Mouse (Mus musculus) lung, postnatal 25 days (tissue): ENCODE data around the gene AC109138.7.

Experiments used
- DNase-seq: peaks from one replicate; pipeline ENCODE4 v3.0.0; 2022; ENCODE audit warnings: low spot score

Gene AC109138.7

DNA sequence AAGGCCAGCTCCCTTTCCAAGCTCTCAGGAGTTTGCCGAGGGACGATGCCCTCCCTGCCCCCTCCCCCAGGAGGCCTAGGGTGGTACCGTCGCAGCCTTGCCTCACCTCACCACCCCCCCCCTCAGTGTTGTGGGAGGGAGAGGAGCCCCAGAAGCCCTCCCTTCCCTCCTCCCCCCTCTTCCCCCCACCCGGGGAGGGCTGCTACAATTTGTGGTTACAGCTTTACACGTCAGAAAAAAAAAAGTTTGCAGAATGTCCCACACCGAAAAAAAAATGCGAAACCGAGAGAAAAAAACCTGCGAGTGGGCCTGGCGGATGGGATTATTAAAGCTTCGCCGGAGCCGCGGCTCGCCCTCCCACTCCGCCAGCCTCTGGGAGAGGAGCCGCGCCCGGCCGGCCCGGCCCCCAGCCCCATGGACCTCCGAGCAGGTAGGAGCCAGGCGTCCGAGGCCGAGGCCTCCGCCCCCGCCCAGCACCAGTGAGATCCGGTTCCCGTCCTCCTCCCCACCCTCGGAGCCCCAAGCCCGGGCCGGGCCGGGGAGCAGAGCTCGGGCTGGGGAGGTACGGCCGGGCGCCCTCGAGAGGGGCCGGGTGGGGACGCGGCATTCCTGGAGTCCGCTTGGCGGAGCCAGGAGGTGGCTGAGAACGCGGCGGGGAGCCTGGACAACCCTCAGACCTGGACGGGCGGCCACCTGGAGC is at the start of gene AC109138.7, which contains the start of gene Clcf1:
Gene AC109138.7, plus strand, starts transcription at position 287 of the 700 bp plus-strand sequence.
Gene Clcf1, plus strand, starts transcription at position 168 of the 700 bp plus-strand sequence.
- DNase-seq, result peak; percentile 68

DNA sequence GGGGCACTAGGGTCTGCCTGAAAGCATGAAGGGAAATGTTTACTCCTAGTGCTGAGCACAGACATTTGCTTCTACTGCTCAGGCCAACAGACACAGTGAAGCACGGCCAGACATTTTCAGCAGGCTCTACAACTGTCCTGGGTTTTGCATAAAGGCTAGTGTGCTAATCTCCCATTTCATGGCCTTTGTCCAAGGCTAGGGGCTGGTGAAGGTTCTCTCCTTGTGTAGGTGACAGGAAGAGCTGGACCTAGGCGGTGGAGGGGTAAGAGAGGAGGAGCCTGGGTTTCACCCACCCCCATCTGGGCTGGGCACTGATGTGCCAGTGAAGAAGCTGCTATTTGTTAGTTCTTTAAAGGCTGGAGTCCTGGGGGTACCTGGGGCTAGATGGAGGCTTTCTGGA is 49.4 kb upstream of the AC109138.7 start:
- DNase-seq, result no peak

DNA sequence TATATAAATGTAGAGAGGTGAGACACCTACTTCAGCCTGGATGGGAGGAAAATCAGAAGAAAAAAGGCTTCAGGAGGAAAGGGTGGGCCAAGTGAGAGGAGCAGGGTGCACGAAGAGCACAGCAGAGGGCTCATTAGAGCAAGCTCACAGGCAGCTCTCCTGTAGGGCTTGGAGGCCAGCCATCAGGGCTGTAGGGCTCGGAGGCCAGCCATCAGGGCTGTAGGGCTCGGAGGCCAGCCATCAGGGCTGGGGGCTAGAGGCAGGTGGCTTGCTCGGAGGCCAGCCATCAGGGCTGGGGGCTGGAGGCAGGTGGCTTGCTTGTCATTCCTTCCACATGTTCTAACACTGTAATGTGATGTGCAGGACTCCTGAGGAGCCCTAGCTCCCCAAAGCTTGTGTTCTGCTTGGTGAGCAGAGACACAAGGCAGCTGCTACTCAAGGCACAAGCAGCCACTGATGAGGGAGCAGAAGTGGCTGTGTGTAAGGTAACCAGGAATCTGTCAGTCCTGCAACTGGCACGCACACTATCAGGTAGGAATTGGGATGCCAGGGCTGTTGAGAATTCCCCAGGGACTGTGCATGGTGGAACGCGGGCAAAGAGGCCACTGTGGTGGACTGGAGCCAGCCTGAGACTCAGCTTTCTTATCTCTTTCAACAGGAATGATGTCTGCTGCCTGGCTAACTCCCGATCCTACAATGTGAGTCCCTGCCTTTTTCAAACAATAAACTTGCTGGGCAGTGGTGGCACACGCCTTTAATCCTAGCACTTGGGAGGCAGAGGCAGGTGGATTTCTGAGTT is 47.3 kb upstream of the AC109138.7 start:
- no peak for DNase-seq

DNA sequence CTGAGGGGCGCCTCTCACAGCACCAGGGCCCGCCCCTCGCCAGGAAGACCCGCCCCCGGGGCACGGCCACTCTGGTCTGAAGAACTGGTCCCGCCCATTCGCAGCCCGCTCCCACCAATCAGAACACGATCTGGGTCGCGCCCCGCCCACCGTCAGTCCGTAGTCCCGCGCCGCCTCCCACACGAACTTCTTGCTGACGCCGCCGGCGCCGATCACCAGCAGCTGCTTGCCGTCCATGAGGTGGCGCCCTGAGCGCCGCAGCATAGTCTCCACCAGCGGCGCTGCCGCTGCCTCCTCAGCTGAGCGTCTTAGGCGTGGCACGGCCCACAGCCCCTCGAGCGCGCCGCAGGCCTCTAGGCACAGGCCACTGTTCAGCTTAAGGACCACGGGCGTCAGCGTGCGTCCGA is 44.8 kb upstream of the AC109138.7 start:
- DNase-seq, result peak; percentile 99

DNA sequence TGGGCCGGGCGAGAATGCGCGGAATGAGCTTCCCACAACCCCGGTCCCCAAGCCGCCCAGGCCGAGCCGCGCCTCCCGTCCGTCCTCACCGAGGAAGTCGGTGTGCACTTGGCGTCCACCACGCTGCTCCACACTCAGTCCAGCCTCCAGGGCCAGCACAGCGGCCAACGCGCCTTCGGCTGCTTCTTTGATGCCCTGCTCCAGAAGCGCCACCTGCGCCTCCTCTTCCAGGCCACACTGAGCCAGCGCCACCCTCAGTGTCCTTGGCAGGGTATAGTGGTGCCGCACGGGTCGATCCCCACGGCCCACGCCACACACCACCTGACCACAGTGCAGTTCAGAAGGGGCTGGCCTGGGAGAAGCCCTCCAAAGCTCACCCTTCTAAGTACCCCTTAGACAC is 44.3 kb upstream of the AC109138.7 start:
- no peak for DNase-seq

DNA sequence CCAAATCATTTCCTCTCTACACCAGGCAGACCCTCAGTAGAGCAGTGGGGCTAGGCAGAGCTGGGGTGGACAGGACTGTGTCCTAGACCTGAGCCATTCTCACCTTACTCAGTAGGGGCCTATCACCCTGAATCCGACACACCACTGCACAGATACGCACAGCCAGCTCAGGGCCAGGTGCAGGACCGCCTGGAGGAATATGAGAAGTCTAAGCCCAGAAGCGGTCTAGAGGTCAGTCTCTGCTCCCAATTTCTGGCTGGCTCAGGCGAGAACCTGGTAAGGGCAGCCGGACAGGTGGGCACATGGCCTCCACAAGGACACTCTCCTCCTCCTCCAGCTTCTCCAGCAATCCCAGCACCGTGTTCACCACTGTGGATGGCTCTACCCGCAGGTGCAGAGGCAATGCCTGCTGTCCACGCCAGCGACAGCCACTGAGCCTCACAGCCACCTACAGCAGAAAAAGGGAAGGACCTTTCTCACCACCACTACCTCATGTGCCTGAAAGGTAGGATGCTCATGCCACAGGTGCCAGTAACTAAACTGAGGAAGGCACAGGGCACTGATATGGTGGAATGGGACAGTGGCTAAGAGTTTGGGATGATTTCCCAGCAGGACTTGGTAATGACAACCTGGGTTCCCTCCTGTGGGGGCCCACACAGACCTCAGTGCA is 43.3 kb upstream of the AC109138.7 start:
- no peak for DNase-seq

DNA sequence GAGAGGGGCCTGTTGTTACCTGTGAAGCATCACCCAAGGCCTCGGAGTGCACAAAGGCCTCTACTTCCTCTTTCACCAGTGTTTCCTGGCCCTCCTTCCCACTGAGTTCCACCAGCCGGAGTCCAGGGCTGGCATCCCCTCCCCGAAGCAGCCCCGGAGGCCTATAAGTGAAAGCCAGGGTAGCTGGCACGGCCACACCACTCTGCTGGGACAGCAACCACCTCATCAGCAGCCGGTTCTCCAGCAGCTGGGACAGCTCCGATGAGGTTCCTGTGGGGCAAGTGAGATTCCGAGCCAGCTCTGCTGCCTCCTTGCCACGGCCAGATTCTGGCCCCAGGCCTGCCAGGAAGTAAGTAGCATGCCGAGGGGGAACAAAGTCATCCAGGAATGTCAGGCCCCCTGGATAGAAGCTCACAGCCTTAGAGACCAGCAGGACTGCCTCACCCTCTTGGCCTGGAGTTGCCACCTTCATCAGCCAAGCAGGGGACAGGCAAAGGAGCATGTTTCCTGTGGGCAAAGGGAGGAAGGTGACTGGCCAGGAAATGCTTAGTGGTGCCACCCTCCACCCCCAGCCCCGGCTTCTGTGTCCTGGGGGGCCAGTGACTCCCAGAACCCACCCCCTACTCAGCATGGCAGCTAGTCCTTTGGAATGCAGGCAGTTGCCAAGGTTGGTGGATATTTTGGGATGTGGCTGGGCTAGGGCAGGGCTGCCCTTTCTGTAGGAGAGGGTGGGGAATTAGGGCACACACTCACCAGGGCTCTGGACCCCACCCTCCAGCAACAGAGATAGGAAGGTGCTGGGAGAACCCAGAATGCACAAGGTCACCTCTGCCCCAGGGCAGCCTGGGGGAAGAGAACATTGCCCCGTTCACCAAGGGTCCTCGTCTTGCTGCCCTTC is 42.5 kb upstream of the AC109138.7 start:
- DNase-seq, result no peak

DNA sequence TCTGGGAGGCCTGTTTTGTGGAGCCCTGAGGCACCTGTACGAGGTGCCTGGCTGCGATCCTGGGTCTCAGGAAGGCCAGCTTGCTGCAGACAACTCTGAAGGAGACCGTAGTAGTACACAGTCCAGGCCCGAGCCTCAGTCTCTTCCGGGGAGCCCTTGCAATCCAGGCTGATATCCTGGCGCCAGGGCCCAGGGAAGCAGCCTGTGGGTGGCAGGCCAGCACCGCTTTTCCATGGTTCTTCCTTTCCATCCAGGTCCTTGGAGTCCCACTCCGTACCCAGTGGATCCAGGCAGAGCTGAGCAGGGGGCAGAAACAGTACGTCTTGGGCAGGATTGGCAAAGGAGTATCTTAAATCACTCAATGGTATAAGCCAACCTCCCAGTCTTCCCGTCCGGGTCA is 41.2 kb upstream of the AC109138.7 start:
- no peak for DNase-seq

DNA sequence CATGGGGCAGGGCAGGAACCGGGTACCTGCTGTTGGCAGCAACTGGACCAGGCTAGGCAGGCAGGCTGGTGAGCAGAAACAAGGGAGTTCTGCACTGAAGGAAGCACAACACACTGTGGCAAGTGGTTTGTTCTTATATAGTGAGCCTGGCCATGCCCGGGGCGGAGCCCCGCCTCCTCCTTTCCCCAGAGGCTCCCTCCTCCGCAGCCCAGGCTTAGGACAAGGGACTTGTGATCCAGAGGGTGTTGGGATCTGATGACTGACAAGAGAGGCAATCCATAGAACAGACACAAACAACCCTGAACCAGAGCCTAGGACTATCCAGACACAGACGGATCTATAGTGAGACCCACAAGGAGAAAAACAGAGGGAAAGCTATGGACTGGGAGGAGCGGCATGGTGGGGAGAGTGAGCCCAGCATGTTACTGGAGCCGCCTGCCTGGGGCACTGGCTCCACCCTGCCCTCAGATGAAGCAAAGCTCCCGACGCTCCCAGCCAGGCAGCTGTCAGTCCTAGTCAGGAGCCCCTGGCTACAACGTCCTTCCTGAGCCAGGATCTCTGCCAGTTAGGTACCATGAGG is 38.7 kb upstream of the AC109138.7 start, which contains the start of gene Carns1:
Gene Carns1, minus strand, starts transcription at position 112 of the 580 bp plus-strand sequence.
- DNase-seq, result no peak

DNA sequence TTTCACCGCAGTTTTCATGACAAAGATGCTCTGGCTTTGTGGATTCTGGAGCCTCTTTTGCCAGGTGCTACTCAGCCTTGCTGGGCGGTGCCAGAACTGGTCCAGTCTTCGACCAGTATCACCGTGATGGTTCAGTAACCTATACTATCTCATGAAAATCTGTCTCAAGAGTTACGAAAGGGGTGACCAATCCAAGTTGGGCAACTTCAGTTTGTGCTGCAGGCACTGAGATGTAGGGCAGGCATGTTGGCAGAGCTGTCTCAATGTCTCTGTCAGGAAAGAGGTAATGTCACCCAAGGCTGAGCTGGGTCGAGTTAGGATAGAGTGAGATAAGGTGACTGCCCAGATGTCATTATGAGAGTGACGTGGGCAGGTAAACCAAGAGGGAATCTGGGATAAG is 33.7 kb upstream of the AC109138.7 start:
- DNase-seq, result no peak

DNA sequence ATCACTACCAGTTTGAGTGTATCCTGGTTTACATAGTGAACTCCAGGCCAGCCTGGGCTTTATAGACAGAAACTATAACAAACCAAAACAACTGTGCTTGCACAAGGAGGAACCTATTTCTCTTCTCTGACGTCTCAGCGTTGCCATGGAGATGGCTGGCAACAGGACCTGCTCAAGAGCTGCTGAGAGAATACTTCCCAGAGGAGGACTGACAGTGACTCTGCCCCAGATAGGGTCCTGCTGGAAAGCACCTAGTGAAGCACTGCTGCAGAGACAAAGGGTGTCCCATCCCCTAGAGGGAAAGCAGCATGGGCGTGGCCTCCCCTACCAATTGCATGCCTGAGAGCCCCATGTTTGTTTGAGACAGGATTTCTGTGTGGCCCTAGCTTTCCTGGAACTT is 32.3 kb upstream of the AC109138.7 start:
- peak; percentile 81 for DNase-seq

DNA sequence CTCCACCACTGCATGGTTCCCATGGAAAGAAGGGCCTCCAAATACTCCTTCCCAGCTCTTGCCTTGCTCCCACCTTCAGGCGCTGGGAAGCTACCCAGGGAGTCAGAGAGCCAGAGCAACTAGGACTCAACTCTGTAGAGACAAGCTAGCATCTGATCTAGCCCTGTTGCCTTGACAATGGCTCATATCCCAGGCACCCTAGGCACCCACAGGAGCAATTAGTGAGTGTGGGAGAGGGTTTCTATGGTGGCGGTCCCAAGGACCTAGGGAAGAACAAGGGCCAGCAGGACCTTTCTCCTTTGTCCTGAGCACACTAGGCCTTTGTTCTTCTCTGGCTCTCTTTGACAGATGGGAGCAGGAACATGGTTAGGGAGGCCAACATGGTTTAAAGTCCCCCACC is 30.5 kb upstream of the AC109138.7 start:
- DNase-seq, result no peak

DNA sequence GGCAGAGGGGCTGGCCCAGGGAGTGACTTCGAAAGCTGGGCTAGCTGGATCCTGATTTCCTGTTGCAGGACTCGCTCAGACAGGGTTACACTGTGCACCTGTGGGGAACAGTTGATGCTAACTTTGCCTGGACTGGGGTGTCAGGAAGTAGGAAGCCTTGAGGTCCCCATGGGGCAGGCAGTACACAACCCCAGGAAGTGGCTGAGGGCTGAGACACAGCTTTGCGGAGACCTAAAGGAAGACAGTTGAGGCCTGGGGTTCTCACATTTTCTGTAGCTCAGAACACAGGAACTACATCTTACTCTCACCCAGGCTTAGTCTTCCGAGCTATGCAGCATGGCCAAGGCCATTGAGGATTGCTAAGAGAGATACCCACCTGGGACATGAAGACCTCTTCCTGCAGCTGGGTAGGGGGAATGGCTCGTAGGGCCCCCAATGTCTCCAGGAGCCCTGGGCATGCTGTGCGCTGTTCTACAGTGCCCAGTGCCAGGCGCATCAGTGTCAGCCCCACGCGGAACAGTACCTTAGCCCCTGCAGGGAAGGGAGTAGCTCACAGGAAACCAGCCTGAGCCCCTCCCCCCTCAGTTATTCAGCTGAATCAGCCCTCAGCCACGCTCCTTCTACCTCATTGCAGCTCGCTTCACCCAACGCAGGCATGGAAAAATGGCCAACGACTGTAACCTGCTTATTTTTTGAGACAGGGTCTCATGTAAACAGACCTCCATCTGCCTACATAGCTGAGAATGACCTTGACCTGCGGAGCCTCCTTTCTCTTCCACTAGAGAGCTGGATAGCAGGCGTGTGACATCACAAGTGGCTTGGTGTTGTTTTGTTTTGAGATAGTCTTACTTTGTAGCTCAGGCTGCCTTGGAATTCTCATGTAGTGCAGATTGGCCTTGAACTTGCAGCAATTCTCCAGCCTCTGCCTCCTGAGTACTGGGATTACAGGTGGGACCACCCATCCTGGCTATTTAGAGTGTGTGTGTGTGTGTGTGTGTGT is 28.9 kb upstream of the AC109138.7 start:
- peak; percentile 52 for DNase-seq

DNA sequence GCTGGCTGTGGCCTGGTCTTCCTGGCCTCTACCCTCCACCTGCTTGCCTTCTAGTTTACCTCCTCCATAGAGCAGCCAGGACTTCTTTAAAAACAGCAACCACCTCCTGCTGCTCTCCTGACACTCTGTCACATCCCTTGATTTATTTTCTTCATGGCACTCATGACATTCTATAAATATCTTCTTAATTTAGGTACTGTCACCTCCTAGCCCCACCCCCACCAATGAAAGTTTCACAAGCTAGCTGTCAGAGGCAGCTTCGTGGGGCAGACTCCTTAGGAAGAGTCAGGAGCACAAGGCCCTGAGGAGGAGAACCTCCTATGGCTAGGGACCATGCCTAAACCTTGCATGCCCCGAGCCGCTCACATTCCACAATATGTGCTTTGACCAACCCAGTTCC is 26.9 kb upstream of the AC109138.7 start:
- no peak for DNase-seq

DNA sequence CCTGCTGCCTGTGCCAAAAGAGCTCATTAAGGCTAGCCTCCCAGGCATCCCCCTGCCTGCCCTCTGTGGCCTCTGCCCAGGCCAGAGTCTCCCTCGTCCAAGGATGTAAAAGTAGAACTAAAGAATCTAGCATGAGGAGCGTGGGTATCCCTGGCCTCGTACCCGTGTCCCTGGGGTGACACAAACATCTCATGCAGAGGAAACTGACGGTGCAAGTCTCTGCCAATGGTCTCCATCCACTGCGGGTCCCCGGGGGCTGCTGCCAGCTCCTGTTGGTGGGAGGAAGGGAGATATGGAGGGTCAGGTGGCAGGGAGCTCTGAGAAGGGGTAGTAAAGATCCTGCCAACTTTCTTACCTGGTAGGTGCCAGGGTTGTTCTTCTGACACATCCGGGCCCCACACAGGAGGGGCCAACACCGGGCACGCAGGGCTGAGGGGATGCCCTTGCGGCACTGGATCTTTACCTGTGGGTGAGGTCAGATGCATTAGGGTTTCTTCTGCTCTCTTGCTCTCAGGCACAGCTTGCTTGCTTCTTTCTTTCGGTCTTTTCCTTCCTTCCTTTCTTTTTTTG is 25.0 kb upstream of the AC109138.7 start:
- no peak for DNase-seq

DNA sequence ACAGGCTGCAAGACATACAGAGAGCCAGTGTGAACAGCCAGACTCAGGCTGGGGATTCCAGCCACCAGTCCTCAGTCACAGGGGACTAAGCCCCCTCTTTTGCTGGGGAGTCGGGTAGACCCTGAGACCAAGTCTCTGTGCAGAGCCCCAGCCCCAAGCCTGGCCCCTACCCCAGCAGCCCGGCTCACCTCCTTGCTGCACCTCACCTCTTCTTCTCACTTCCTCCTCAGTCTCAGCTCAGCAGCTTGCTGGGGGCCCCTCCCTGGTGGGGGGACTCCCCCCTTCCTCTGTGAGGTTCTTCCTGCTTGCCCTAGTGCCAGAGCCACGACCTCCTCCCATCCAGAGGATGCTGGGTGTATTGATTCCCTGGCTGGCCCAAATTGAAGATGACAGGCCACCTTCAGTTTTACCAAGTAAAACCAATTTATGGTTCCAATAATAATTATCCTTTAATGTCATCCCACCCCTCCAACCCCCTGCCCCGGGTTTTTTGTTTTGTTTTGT is 23.3 kb upstream of the AC109138.7 start, which contains the start of gene Tbc1d10c:
Gene Tbc1d10c, minus strand, starts transcription at position 454 of the 504 bp plus-strand sequence.
- DNase-seq, result peak; percentile 76

DNA sequence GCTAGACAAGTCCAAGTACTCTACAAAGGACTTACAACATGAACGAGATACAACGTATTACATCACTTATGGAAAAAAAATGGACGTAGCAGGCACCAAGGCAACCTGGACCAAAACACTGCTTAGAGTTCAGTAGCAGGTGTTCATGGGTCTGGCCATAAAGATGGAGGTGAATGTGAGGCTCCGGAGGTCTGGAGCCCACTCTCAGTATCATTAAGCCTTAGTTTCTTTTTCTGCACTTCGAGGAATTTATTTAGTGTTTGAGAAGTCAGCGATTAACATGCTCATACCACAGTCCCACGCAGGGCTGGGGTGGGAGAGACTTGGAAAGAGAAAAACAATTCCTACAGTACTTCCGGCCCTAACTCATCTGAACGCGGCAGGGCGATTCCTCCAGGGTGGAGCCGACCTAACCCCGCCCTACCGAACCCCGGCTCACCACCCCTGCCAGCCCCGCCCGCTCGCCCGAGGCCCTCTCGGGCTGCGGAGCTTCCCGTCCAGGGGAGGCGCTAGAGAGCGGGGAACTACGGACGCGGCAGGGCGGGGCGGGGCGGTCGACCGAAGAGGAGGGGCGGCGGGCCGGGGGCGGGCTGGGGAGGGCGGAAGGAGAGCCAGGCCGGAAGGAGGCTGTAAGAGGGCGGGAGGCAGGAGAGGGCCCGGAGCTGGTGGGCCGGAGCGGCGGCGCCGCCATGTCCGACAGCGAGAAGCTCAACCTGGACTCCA is 22.5 kb upstream of the AC109138.7 start, which contains the start of gene Ppp1ca:
Gene Ppp1ca, plus strand, starts transcription at position 538 of the 723 bp plus-strand sequence.
- DNase-seq, result peak; percentile 96

DNA sequence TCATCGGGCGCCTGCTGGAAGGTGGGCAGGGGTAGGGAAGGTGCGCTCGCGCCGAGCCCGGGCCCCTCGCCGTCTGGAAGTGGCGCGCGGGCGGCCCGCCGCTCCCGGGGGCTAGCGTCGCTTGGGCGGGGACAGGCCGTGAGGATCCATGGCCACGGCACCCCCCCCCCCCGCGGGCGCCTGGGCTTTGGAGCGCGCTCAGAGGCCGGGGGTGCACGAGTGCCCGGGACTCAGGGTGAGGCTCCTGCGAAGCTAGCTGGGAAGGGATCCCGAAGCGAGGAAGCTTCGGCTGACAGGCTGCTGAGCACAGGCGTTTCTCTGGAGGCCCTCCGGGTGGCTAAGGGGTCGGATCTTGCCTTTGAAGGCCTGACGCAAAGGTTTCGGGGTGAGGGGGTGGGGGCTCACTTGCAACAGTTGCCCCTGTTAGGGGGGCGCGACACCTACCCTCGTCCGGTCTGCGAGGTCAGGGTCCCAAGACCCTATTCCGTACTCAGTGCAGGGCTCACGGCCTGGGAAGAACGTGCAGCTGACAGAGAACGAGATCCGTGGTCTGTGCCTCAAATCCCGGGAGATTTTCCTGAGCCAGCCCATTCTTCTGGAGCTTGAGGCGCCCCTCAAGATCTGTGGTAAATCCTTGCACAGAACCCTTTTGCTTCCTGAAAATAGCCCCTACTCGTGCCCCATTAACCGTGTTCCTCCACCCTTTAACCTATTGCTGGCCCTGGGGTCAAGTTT is 21.7 kb upstream of the AC109138.7 start:
- no peak for DNase-seq
